In genomic region chr3:95324454-95325144, GRCm38 (mm10) we compare ENCODE assay signal across 20 mouse cellular contexts. TPM values are rescaled to one million over a fixed set of nuclear protein-coding genes. Genes with fewer than 3 reads are reported as not detected.
A peak's percentile ranks its signal among the peaks of the same experiment; 100 is the strongest.
DNase-seq lines count a peak whose midpoint lies in the region; ATAC-seq and TF ChIP-seq lines count a peak whose summit lies in the region.
"Had no signal": no experiment of that assay in that cellular context is flagged by ENCODE, and none has a peak within 500 bp of the region (broad histone marks: within the 10 kb centered on the region; RNA-seq: fewer than 3 reads in every experiment).

No protein-coding gene starts in this region.

- H3K27ac ChIP-seq in gastrocnemius, adult 2 months, result no peak overlapping the region
- no peak overlapping the region; the same call in 1 of the 2 replicates for H3K27ac ChIP-seq in liver, adult 2 months (replicated peaks; ENCODE audit: insufficient read depth, low read depth, low read length)
- no peak overlapping the region for H3K27ac ChIP-seq in MEL (ENCODE audit: control insufficient read depth, low read depth, low read length)
- no peak overlapping the region for H3K27ac ChIP-seq in embryonic facial prominence, embryonic 10.5 days (replicated peaks)
- H3K27ac ChIP-seq: heart, embryonic 15.5 days; kidney, embryonic 15.5 days; midbrain, embryonic 12.5 days; stomach, embryonic 15.5 days had no signal

- H3K79me2 ChIP-seq in liver, adult 2 months (ENCODE audit: control insufficient read depth, insufficient read depth, low read length), result peaks cover 10% of the 10 kb centered on the region; the same call in 1 of the 2 replicates
- H3K79me2 ChIP-seq in MEL (ENCODE audit: control insufficient read depth, insufficient read depth, low read length, poor library complexity), result peaks cover 13% of the 10 kb centered on the region

- 94% methylated on average over 6 of the region's 6 CpGs for WGBS in liver, adult 2 months
- WGBS in embryonic facial prominence, embryonic 10.5 days, result 92% methylated on average over 6 of the region's 6 CpGs

- intact Hi-C loops in gastrocnemius, adult 2 months (cut with DNase I), result no loop called here

- no peak overlapping the region for H3K9ac ChIP-seq in liver, adult 2 months (ENCODE audit: low read depth, low read length)
- no peak overlapping the region for H3K9ac ChIP-seq in MEL (ENCODE audit: control insufficient read depth, low read depth, low read length, poor library complexity, severe bottlenecking)
- H3K9ac ChIP-seq: heart, embryonic 15.5 days; kidney, embryonic 15.5 days; midbrain, embryonic 12.5 days; stomach, embryonic 15.5 days had no signal

- no peaks in the 10 kb centered on the region for H3K9me3 ChIP-seq in MEL (replicated peaks; ENCODE audit: insufficient read depth, low read length)
- H3K9me3 ChIP-seq in embryonic facial prominence, embryonic 10.5 days, result no peaks in the 10 kb centered on the region
- H3K9me3 ChIP-seq: G1E; heart, embryonic 15.5 days; kidney, embryonic 15.5 days; midbrain, embryonic 12.5 days; stomach, embryonic 15.5 days had no signal

- TF ChIP-seq CTCF in gastrocnemius, adult 2 months (IDR thresholded peaks at IDR 0.05), result peak; percentile 43
- 0 out of 2 replicates have a peak, but pooled peaks have one; percentile 3 for TF ChIP-seq CTCF in liver, adult 2 months (IDR thresholded peaks at IDR 0.05; ENCODE audit: low read depth, low read length)
- peak in 2 of 3 experiments; percentile 25 to 45; a peak in 4 of 6 replicates for TF ChIP-seq CTCF in MEL (IDR thresholded peaks at IDR 0.05 in 2 of 3, conservative IDR thresholded peaks at IDR 0.05 in 1 of 3; ENCODE audit: control insufficient read depth in 1 of 3, insufficient read depth in 1 of 3, low read depth in 2 of 3, low read length in 3 of 3, poor library complexity in 1 of 3, severe bottlenecking in 1 of 3)

- no peaks in the 10 kb centered on the region for H3K27me3 ChIP-seq in liver, adult 2 months (ENCODE audit: control insufficient read depth, insufficient read depth, low read length)
- no peaks in the 10 kb centered on the region for H3K27me3 ChIP-seq in MEL (ENCODE audit: control insufficient read depth in 1 of 2, insufficient read depth in 2 of 2, low read length in 2 of 2)
- no peaks in the 10 kb centered on the region for H3K27me3 ChIP-seq in embryonic facial prominence, embryonic 10.5 days (replicated peaks; ENCODE audit: low read depth, poor library complexity, severe bottlenecking)
- H3K27me3 ChIP-seq: heart, embryonic 15.5 days; kidney, embryonic 15.5 days; midbrain, embryonic 12.5 days; stomach, embryonic 15.5 days had no signal

- peak; percentile 37 for TF ChIP-seq RAD21 in MEL (IDR thresholded peaks at IDR 0.05; ENCODE audit: low read depth, low read length)

- TF ChIP-seq EP300 in MEL (IDR thresholded peaks at IDR 0.05; ENCODE audit: low read depth in 1 of 2, low read length in 2 of 2), result no peak

- H3K36me3 ChIP-seq in liver, adult 2 months (ENCODE audit: control insufficient read depth, insufficient read depth, low read length), result peaks cover 72% of the 10 kb centered on the region
- H3K36me3 ChIP-seq in MEL (ENCODE audit: control insufficient read depth in 1 of 2, insufficient read depth in 2 of 2, low read length in 2 of 2), result peaks cover 17 to 86% of the 10 kb centered on the region in 2 experiments
- peaks cover 100% of the 10 kb centered on the region for H3K36me3 ChIP-seq in embryonic facial prominence, embryonic 10.5 days (replicated peaks)

- DNase-seq in gastrocnemius, adult 2 months, result no peak
- no peak for DNase-seq in gastrocnemius, postnatal 4 days (ENCODE audit: low spot score in 2 of 2)
- DNase-seq in liver, adult 2 months (ENCODE audit: extremely low read depth, low read depth, low spot score), result no peak
- no peak for DNase-seq in liver
- no peak for DNase-seq in MEL (ENCODE audit: low read depth, low spot score)
- no peak for DNase-seq in adrenal gland, adult 2 months
- DNase-seq in embryonic facial prominence, embryonic 10.5 days (ENCODE audit: low spot score), result no peak
- DNase-seq: cerebellum, adult 2 months; left cerebral cortex, postnatal 4 days; right cerebral cortex, postnatal 4 days; thymus, postnatal 14 days had no signal

- H3K4me3 ChIP-seq in gastrocnemius, adult 2 months, result no peak overlapping the region
- H3K4me3 ChIP-seq in liver, adult 2 months (ENCODE audit: insufficient read depth, low read depth, low read length), result no peak overlapping the region
- no peak overlapping the region for H3K4me3 ChIP-seq in MEL (ENCODE audit: control insufficient read depth in 1 of 2, insufficient read depth in 1 of 2, low read depth in 2 of 2, low read length in 2 of 2)
- H3K4me3 ChIP-seq in embryonic facial prominence, embryonic 10.5 days, result no peak overlapping the region
- H3K4me3 ChIP-seq: heart, embryonic 15.5 days; kidney, embryonic 15.5 days; midbrain, embryonic 12.5 days; stomach, embryonic 15.5 days had no signal

- peaks cover 28% of the 10 kb centered on the region for H3K4me1 ChIP-seq in liver, adult 2 months (ENCODE audit: control insufficient read depth, insufficient read depth, low read length)
- peaks cover 4 to 9% of the 10 kb centered on the region in 2 experiments for H3K4me1 ChIP-seq in MEL (ENCODE audit: control insufficient read depth in 1 of 2, insufficient read depth in 2 of 2, low read length in 2 of 2)
- H3K4me1 ChIP-seq in embryonic facial prominence, embryonic 10.5 days, result peaks cover 9% of the 10 kb centered on the region
- H3K4me1 ChIP-seq: heart, embryonic 15.5 days; kidney, embryonic 15.5 days; stomach, embryonic 15.5 days had no signal

- no peak for TF ChIP-seq POLR2A in liver, adult 2 months (IDR thresholded peaks at IDR 0.05; ENCODE audit: extremely low read depth, insufficient read depth, low read length)
- TF ChIP-seq POLR2A in MEL (IDR thresholded peaks at IDR 0.05; ENCODE audit: control insufficient read depth in 1 of 2, insufficient read depth in 1 of 2, low read depth in 1 of 2, low read length in 2 of 2, poor library complexity in 1 of 2), result no peak; a peak in 2 of 4 replicates

- 0 out of 2 replicates have a peak, but pooled peaks have one; percentile 43 for ATAC-seq in megakaryocyte progenitor cell, adult 5-6 weeks (replicated peaks; ENCODE audit: poor library complexity)
- ATAC-seq: forebrain, embryonic 14.5 days; hindbrain, embryonic 16.5 days had no signal

RNA-seq across cellular contexts. Expression of gene Cers2, which starts 10.0 kb away (rescaled TPM):
- 10 to 100 TPM; 19.6 to 23.4 TPM for total RNA-seq in gastrocnemius, adult 2 months (2021)
- 10 to 100 TPM; 56.0 to 61.5 TPM for total RNA-seq in gastrocnemius, postnatal 4 days (2021)
- total RNA-seq in liver, adult 2 months (2014; rRNA removed), result 283 and 284 TPM in 2 replicates
- 266 and 271 TPM in 2 replicates for polyA plus RNA-seq in liver, adult 2 months (2012; rRNA removed)
- 240 and 307 TPM in 2 replicates for total RNA-seq in MEL (2012; rRNA removed)
- 100 to 1,000 TPM; 134 to 357 TPM for polyA plus RNA-seq in MEL (2012; ENCODE audit: insufficient read depth in 1 of 2, insufficient read length in 2 of 2, low read depth in 1 of 2, low replicate concordance in 2 of 2, missing spikeins in 1 of 2)
- total RNA-seq in megakaryocyte progenitor cell, adult 5-6 weeks (2015), result 193 and 203 TPM in 2 replicates
- 91.3 and 98.4 TPM in 2 replicates for total RNA-seq in megakaryocyte progenitor cell, adult 5-6 weeks (2017)
- total RNA-seq in adrenal gland, adult 2 months (2021), result 100 to 1,000 TPM; 224 to 263 TPM
- polyA plus RNA-seq in adrenal gland, adult 2 months (2012; rRNA removed), result 78.7 and 99.1 TPM in 2 replicates
- polyA plus RNA-seq in embryonic facial prominence, embryonic 10.5 days (2016; fragmentation: Nextera tagmentation; extraction: Ambion mirVana), result 125 TPM in 2 replicates

RNA-seq across cellular contexts. Expression of gene Anxa9, which starts 17.6 kb away (rescaled TPM):
- not detected for total RNA-seq in gastrocnemius, adult 2 months (2021)
- 1 to 10 TPM in 1 of 2 experiments, under 1 TPM in 1; 0.57 to 1.1 TPM for total RNA-seq in gastrocnemius, postnatal 4 days (2021)
- total RNA-seq in liver, adult 2 months (2014; rRNA removed), result 0.54 and 0.55 TPM in 2 replicates
- polyA plus RNA-seq in liver, adult 2 months (2012; rRNA removed), result 0.47 and 0.91 TPM in 2 replicates
- total RNA-seq in MEL (2012; rRNA removed), result 7.7 and 7.8 TPM in 2 replicates
- 10 to 100 TPM in 1 of 2 experiments, not detected in 1; 33.9 TPM for polyA plus RNA-seq in MEL (2012; ENCODE audit: insufficient read depth in 1 of 2, insufficient read length in 2 of 2, low read depth in 1 of 2, low replicate concordance in 2 of 2, missing spikeins in 1 of 2)
- total RNA-seq in megakaryocyte progenitor cell, adult 5-6 weeks (2015), result 11.2 and 15.9 TPM in 2 replicates
- total RNA-seq in megakaryocyte progenitor cell, adult 5-6 weeks (2017), result 5.5 and 7.0 TPM in 2 replicates
- 1 to 10 TPM; 1.2 to 2.5 TPM for total RNA-seq in adrenal gland, adult 2 months (2021)
- 0.88 and 1.3 TPM in 2 replicates for polyA plus RNA-seq in adrenal gland, adult 2 months (2012; rRNA removed)
- polyA plus RNA-seq in embryonic facial prominence, embryonic 10.5 days (2016; fragmentation: Nextera tagmentation; extraction: Ambion mirVana), result 1.3 and 1.4 TPM in 2 replicates
- total RNA-seq: gastrocnemius, adult 8-10 months had no signal

RNA-seq across cellular contexts. Expression of gene Setdb1, which starts 32.4 kb away (rescaled TPM):
- total RNA-seq in gastrocnemius, adult 2 months (2021), result 10 to 100 TPM; 10.6 to 11.7 TPM
- 10 to 100 TPM; 22.5 to 24.5 TPM for total RNA-seq in gastrocnemius, postnatal 4 days (2021)
- 13.3 and 15.7 TPM in 2 replicates for total RNA-seq in liver, adult 2 months (2014; rRNA removed)
- polyA plus RNA-seq in liver, adult 2 months (2012; rRNA removed), result 6.3 and 8.6 TPM in 2 replicates
- 91.0 and 101 TPM in 2 replicates for total RNA-seq in MEL (2012; rRNA removed)
- polyA plus RNA-seq in MEL (2012; ENCODE audit: insufficient read depth in 1 of 2, insufficient read length in 2 of 2, low read depth in 1 of 2, low replicate concordance in 2 of 2, missing spikeins in 1 of 2), result 100 to 1,000 TPM in 1 of 2 experiments, not detected in 1; 116 TPM
- 37.0 and 37.8 TPM in 2 replicates for total RNA-seq in megakaryocyte progenitor cell, adult 5-6 weeks (2015)
- total RNA-seq in megakaryocyte progenitor cell, adult 5-6 weeks (2017), result 31.5 and 34.7 TPM in 2 replicates
- 10 to 100 TPM; 20.7 to 21.7 TPM for total RNA-seq in adrenal gland, adult 2 months (2021)
- 6.9 and 7.6 TPM in 2 replicates for polyA plus RNA-seq in adrenal gland, adult 2 months (2012; rRNA removed)
- 60.9 and 61.1 TPM in 2 replicates for polyA plus RNA-seq in embryonic facial prominence, embryonic 10.5 days (2016; fragmentation: Nextera tagmentation; extraction: Ambion mirVana)

RNA-seq across cellular contexts. Expression of gene Prune1, which starts 42.7 kb away (rescaled TPM):
- 10 to 100 TPM; 45.8 to 46.9 TPM for total RNA-seq in gastrocnemius, adult 2 months (2021)
- total RNA-seq in gastrocnemius, postnatal 4 days (2021), result 10 to 100 TPM; 68.7 to 78.2 TPM
- total RNA-seq in liver, adult 2 months (2014; rRNA removed), result 7.6 and 7.8 TPM in 2 replicates
- 11.3 and 12.8 TPM in 2 replicates for polyA plus RNA-seq in liver, adult 2 months (2012; rRNA removed)
- 28.5 and 32.4 TPM in 2 replicates for total RNA-seq in MEL (2012; rRNA removed)
- polyA plus RNA-seq in MEL (2012; ENCODE audit: insufficient read depth in 1 of 2, insufficient read length in 2 of 2, low read depth in 1 of 2, low replicate concordance in 2 of 2, missing spikeins in 1 of 2), result 10 to 100 TPM in 1 of 2 experiments, not detected in 1; 51.8 TPM
- total RNA-seq in megakaryocyte progenitor cell, adult 5-6 weeks (2015), result 14.8 and 15.2 TPM in 2 replicates
- 7.8 and 11.8 TPM in 2 replicates for total RNA-seq in megakaryocyte progenitor cell, adult 5-6 weeks (2017)
- total RNA-seq in adrenal gland, adult 2 months (2021), result 10 to 100 TPM; 26.3 to 31.1 TPM
- 14.1 and 15.4 TPM in 2 replicates for polyA plus RNA-seq in adrenal gland, adult 2 months (2012; rRNA removed)
- 27.3 and 29.1 TPM in 2 replicates for polyA plus RNA-seq in embryonic facial prominence, embryonic 10.5 days (2016; fragmentation: Nextera tagmentation; extraction: Ambion mirVana)

RNA-seq across cellular contexts. Expression of gene Mindy1, which starts 43.5 kb away (rescaled TPM):
- 10 to 100 TPM; 23.9 to 26.4 TPM for total RNA-seq in gastrocnemius, adult 2 months (2021)
- 10 to 100 TPM; 22.8 to 26.8 TPM for total RNA-seq in gastrocnemius, postnatal 4 days (2021)
- total RNA-seq in liver, adult 2 months (2014; rRNA removed), result 56.6 and 63.6 TPM in 2 replicates
- 122 and 137 TPM in 2 replicates for polyA plus RNA-seq in liver, adult 2 months (2012; rRNA removed)
- 203 and 265 TPM in 2 replicates for total RNA-seq in MEL (2012; rRNA removed)
- polyA plus RNA-seq in MEL (2012; ENCODE audit: insufficient read depth in 1 of 2, insufficient read length in 2 of 2, low read depth in 1 of 2, low replicate concordance in 2 of 2, missing spikeins in 1 of 2), result 100 to 1,000 TPM in 1 of 2 experiments, not detected in 1; 234 TPM
- total RNA-seq in megakaryocyte progenitor cell, adult 5-6 weeks (2015), result 30.9 and 33.2 TPM in 2 replicates
- 22.7 and 23.6 TPM in 2 replicates for total RNA-seq in megakaryocyte progenitor cell, adult 5-6 weeks (2017)
- total RNA-seq in adrenal gland, adult 2 months (2021), result 100 to 1,000 TPM; 131 to 139 TPM
- 209 and 296 TPM in 2 replicates for polyA plus RNA-seq in adrenal gland, adult 2 months (2012; rRNA removed)
- 36.3 and 37.1 TPM in 2 replicates for polyA plus RNA-seq in embryonic facial prominence, embryonic 10.5 days (2016; fragmentation: Nextera tagmentation; extraction: Ambion mirVana)
